8 mouse cellular contexts compared by ENCODE assay signal in genomic region chr4:114999773-115000428, GRCm38 (mm10). TPM values are rescaled to one million over a fixed set of nuclear protein-coding genes. Genes with fewer than 3 reads are reported as not detected.
A peak's percentile ranks its signal among the peaks of the same experiment; 100 is the strongest.
DNase-seq lines count a peak whose midpoint lies in the region; ATAC-seq lines count a peak whose summit lies in the region.

Gene Stil (plus strand): TSS chr4:115000159.

- WGBS in intestine, embryonic 14.5 days, result under 1% methylated on average over 52 of the region's 52 CpGs

- H3K4me1 ChIP-seq in intestine, embryonic 14.5 days (replicated peaks; ENCODE audit: control insufficient read depth, insufficient read depth, low read length), result peaks cover 11% of the 10 kb centered on the region; the same call in 1 of the 2 replicates

- peak within 1 kb of the TSS; percentile 67 for H3K4me2 ChIP-seq in intestine, embryonic 14.5 days (ENCODE audit: low read length)

- H3K9ac ChIP-seq in intestine, embryonic 14.5 days (ENCODE audit: low read length), result peak within 1 kb of the TSS; percentile 76

- peak within 1 kb of the TSS; percentile 93 for H3K27ac ChIP-seq in intestine, embryonic 14.5 days (ENCODE audit: low read depth)

- H3K4me3 ChIP-seq in intestine, embryonic 14.5 days (ENCODE audit: low read depth, low read length), result peak within 1 kb of the TSS; percentile 83

- ATAC-seq in intestine, embryonic 14.5 days (replicated peaks; ENCODE audit: low FRiP score, low TSS enrichment, low read depth), result peak; percentile 100

- no peaks in the 10 kb centered on the region for H3K27me3 ChIP-seq in intestine, embryonic 14.5 days (replicated peaks; ENCODE audit: control insufficient read depth, insufficient read depth, low read length)

- H3K36me3 ChIP-seq in intestine, embryonic 14.5 days (ENCODE audit: control insufficient read depth, insufficient read depth, low read length), result peaks cover 13% of the 10 kb centered on the region

- peak; percentile 85 to 90 for DNase-seq in adrenal gland, adult 18-20 months (ENCODE audit: low spot score in 2 of 2)
- DNase-seq in embryo, embryonic 11 days, result peak; percentile 99
- peak; percentile 96 for DNase-seq in gastrocnemius, postnatal 25 days
- DNase-seq in intestine, embryonic 14.5 days (ENCODE audit: low spot score), result peak; percentile 94
- peak; percentile 96 to 98 for DNase-seq in left cerebral cortex, postnatal 14 days (ENCODE audit: low spot score in 2 of 2)
- peak; percentile 99 for DNase-seq in mesoderm, embryonic 11.5 days (ENCODE audit: low read depth, low spot score)
- peak; percentile 95 to 98 for DNase-seq in right cerebral cortex, postnatal 36 days (ENCODE audit: low spot score in 2 of 2)
- peak; percentile 98 for DNase-seq in yolk sac, embryonic 10.5 days (ENCODE audit: low spot score)

- no peaks in the 10 kb centered on the region for H3K9me3 ChIP-seq in intestine, embryonic 14.5 days (ENCODE audit: control insufficient read depth, low read length)

- intact Hi-C loops in left cerebral cortex, postnatal 14 days (cut with DNase I), result no loop called here

RNA-seq across cellular contexts. Expression of gene Stil, which starts in this region (rescaled TPM):
- under 1 TPM; 0.30 to 0.38 TPM for total RNA-seq in adrenal gland, adult 18-20 months (2021)
- total RNA-seq in gastrocnemius, postnatal 25 days (2021), result under 1 TPM in 1 of 2 experiments, not detected in 1; 0.24 TPM
- polyA plus RNA-seq in intestine, embryonic 14.5 days (2014; fragmentation: Nextera tagmentation; extraction: Ambion mirVana), result 17.6 and 18.1 TPM in 2 replicates
- under 1 TPM; 0.40 to 0.57 TPM for total RNA-seq in left cerebral cortex, postnatal 14 days (2021)

Comparison
In these comparisons a context has a peak if more than half of its experiments do, and no peak if none do; other contexts are left out.
1. Peak in every context shown above with its lines: DNase-seq, ATAC-seq, H3K4me3 ChIP-seq and H3K27ac ChIP-seq.
2. Peak in DNase-seq in adrenal gland, adult 18-20 months; RNA of the gene not detected or under 1 TPM.
3. Peak in DNase-seq in gastrocnemius, postnatal 25 days; RNA of the gene not detected or under 1 TPM.
4. Peak in DNase-seq in left cerebral cortex, postnatal 14 days; RNA of the gene not detected or under 1 TPM.